Mouse (Mus musculus): ENCODE measurements around the gene Il13ra1. TPM values are rescaled to one million over a fixed set of nuclear protein-coding genes. Genes with fewer than 3 reads are reported as not detected.

Il13ra1 gene
- polyA plus RNA-seq (2014; fragmentation: Nextera tagmentation; extraction: Ambion mirVana) = 3.4 and 3.8 TPM in 2 replicates

DNA sequence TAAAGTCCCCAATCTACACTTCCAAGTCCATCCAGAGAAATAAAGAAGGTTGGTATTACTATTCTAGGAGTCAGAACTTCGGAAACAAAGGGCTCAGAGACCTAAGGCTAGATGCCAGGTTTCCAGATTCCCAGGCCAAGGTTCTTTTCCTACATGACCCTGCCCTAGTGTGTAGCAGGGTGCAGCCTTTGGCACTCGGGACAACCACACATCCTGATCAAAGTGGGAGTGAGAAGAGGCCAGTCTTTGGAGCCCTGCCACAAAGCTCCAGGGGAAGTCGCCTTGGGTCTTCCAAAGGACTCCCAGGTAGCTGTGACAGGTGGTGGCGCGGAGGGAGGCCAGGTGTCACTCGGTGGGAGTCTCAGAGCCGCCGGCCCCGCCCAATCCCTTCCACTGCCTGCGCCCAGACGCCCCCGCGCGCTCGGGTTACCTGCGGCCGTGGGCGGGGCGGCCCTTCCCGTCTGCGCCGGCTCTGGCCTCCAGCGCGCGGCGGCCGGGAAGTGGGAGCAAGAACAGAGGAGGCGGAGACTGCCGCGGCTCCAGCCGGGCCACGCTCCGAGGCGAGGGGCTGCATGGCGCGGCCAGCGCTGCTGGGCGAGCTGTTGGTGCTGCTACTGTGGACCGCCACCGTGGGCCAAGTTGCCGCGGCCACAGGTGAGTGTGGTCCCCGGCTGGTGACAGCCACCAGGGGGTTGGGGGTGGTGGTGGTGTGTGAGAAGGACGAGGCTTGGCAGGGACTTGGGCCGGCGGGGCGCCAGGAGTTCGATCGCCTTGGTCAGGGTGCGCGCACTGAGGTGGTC lies at the start of gene Il13ra1:
Gene Il13ra1 (plus strand): TSS at position 489 of the 800 bp plus-strand sequence.
- peak within 1 kb of the TSS; percentile 67 for H3K4me2 ChIP-seq (ENCODE audit: low read depth, low read length, severe bottlenecking)
- H3K9me3 ChIP-seq (ENCODE audit: control insufficient read depth, low read length) = no peaks in the 10 kb centered on the region
- no peak within 1 kb of the TSS for H3K27ac ChIP-seq (ENCODE audit: low read depth, low read length)
- WGBS = 19% methylated on average over 44 of the region's 51 CpGs
- peak within 1 kb of the TSS; percentile 47 for H3K9ac ChIP-seq (ENCODE audit: low read length)
- H3K4me1 ChIP-seq (replicated peaks; ENCODE audit: control insufficient read depth, insufficient read depth, low read length) = no peaks in the 10 kb centered on the region
- H3K4me3 ChIP-seq (ENCODE audit: low read depth, low read length) = peak within 1 kb of the TSS; percentile 40
- DNase-seq (ENCODE audit: low spot score) = peak; percentile 61
- H3K27me3 ChIP-seq (ENCODE audit: control insufficient read depth, insufficient read depth, low read length) = no peaks in the 10 kb centered on the region
- peak; percentile 39; the same call in 1 of the 2 replicates for ATAC-seq (replicated peaks; ENCODE audit: low FRiP score)
- H3K36me3 ChIP-seq (ENCODE audit: control insufficient read depth, insufficient read depth, low read length) = no peaks in the 10 kb centered on the region

- no peak overlapping the region for H3K4me2 ChIP-seq (ENCODE audit: low read depth, low read length, severe bottlenecking)
- H3K9ac ChIP-seq (ENCODE audit: low read length) = no peak overlapping the region
- no peak for ATAC-seq (replicated peaks; ENCODE audit: low FRiP score)
- H3K4me3 ChIP-seq (ENCODE audit: low read depth, low read length) = no peak overlapping the region
- no peaks in the 10 kb centered on the region for H3K27me3 ChIP-seq (ENCODE audit: control insufficient read depth, insufficient read depth, low read length)
- WGBS = 82% methylated on average over 2 of the region's 2 CpGs
- no peaks in the 10 kb centered on the region for H3K9me3 ChIP-seq (ENCODE audit: control insufficient read depth, low read length)
- H3K36me3 ChIP-seq (ENCODE audit: control insufficient read depth, insufficient read depth, low read length) = no peaks in the 10 kb centered on the region
- H3K27ac ChIP-seq (ENCODE audit: low read depth, low read length) = no peak overlapping the region
- DNase-seq (ENCODE audit: low spot score) = no peak
- no peaks in the 10 kb centered on the region for H3K4me1 ChIP-seq (replicated peaks; ENCODE audit: control insufficient read depth, insufficient read depth, low read length)
Observed at GRCm38 (mm10) chrX:36073997-36074396, 37.9 kb upstream of the Il13ra1 start.

DNA sequence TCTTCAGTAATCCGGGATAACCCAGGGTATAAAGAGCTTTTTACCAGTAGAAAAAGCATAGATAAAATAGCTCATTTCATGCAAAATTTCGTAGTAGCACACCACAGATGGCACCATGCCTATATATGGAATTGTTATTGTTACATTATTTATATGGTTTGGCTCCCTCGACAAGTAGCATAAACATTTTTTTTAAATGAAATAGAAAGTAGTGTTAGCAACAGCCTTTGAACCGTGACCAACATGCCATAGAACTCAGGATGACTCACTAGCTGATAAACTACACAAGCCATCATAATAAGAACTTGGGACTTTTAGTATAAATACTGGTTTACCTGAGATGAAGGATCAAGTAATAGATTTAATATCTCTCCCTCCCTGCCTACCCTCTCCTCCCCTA lies 34.7 kb upstream of the Il13ra1 start:
- 83% methylated on average over 4 of the region's 4 CpGs for WGBS
- H3K9ac ChIP-seq (ENCODE audit: low read length) = no peak overlapping the region

DNA sequence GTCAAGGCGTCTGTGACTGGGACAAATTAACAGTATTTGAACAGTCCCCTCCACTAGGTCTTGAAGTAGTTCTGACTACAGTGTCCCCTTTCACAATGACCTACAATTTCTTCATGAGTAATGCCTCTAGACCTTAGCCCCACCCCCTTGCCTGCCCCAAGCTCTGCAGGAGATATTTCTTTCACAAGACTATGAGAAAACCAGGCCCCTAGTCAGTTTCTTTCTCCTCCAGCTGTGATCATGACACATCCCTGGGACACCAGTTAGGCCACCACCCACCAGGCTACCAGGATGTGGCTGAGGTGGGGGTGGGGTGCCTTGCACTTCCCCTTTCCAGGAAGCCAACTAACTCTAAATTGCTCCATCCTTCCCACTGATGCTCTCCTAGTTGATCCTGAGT lies 29.0 kb upstream of the Il13ra1 start:
- Histone ChIP-seq H3K27me3 (ENCODE audit: control insufficient read depth, insufficient read depth, low read length) (no peaks in the 10 kb centered on the region), H3K4me3 (ENCODE audit: low read depth, low read length) (no peak overlapping the region), H3K27ac (ENCODE audit: low read depth, low read length) (no peak overlapping the region), H3K9ac (ENCODE audit: low read length) (no peak overlapping the region), H3K4me1 (replicated peaks; ENCODE audit: control insufficient read depth, insufficient read depth, low read length) (no peaks in the 10 kb centered on the region), H3K9me3 (ENCODE audit: control insufficient read depth, low read length) (no peaks in the 10 kb centered on the region), H3K4me2 (ENCODE audit: low read depth, low read length, severe bottlenecking) (no peak overlapping the region), H3K36me3 (ENCODE audit: control insufficient read depth, insufficient read depth, low read length) (no peaks in the 10 kb centered on the region)
- whole genome bisulfite sequencing = 79% methylated on average over 1 of the region's 1 CpGs
- ATAC-seq (replicated peaks; ENCODE audit: low FRiP score) = no peak
- no peak for DNase-seq (ENCODE audit: low spot score)

More for the DNA sequence above, 34.7 kb upstream of the Il13ra1 start:
- Histone ChIP-seq H3K4me2 (ENCODE audit: low read depth, low read length, severe bottlenecking) (no peak overlapping the region), H3K4me1 (replicated peaks; ENCODE audit: control insufficient read depth, insufficient read depth, low read length) (no peaks in the 10 kb centered on the region), H3K27me3 (ENCODE audit: control insufficient read depth, insufficient read depth, low read length) (no peaks in the 10 kb centered on the region), H3K9me3 (ENCODE audit: control insufficient read depth, low read length) (no peaks in the 10 kb centered on the region), H3K27ac (ENCODE audit: low read depth, low read length) (no peak overlapping the region), H3K36me3 (ENCODE audit: control insufficient read depth, insufficient read depth, low read length) (no peaks in the 10 kb centered on the region), H3K4me3 (ENCODE audit: low read depth, low read length) (no peak overlapping the region)
- DNase-seq (ENCODE audit: low spot score) (no peak), ATAC-seq (replicated peaks; ENCODE audit: low FRiP score) (no peak)

DNA sequence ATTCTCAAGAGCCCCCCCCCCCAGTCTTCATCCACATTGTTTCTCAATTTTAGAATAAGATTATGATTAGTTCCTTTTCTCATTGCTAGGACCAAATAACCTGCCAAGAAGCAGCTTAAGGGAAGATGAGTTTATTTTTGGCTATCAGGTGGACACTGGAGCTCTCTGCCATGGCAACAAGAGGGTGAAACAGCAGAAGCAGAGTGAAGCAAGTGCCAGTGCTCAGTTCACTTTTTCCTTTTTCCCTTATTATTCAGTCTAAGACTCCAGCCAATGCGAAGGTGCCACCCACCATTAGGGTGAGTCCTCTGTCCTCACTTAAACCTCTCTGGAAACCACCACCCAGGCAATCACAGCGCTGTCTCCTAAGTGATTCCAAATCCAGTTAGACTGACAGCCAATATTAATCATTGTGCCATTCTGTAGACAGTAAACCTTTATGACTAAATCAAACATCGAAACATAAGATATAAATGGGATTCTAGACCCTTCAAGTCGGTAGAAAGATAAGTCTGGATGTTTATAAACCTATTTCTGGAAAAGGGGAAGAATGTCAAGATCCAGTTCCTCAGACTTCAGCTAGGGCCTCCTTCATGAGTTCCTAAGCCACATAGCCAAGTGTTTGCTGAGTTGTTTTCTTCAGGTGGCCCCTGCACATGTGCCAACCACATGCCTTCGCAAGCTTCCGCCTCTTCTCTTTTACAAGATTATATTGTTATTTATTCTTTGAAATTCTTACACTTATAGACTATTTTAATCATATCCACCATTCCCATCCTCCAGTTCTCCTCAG lies 23.2 kb upstream of the Il13ra1 start:
- ATAC-seq (replicated peaks; ENCODE audit: low FRiP score) (no peak), DNase-seq (ENCODE audit: low spot score) (no peak)
- no peaks in the 10 kb centered on the region for H3K9me3 ChIP-seq (ENCODE audit: control insufficient read depth, low read length)
- no peak overlapping the region for H3K27ac ChIP-seq (ENCODE audit: low read depth, low read length)
- no peaks in the 10 kb centered on the region for H3K27me3 ChIP-seq (ENCODE audit: control insufficient read depth, insufficient read depth, low read length)
- WGBS = 89% methylated on average over 6 of the region's 6 CpGs
- no peak overlapping the region for H3K9ac ChIP-seq (ENCODE audit: low read length)
- no peak overlapping the region for H3K4me2 ChIP-seq (ENCODE audit: low read depth, low read length, severe bottlenecking)
- no peaks in the 10 kb centered on the region for H3K36me3 ChIP-seq (ENCODE audit: control insufficient read depth, insufficient read depth, low read length)
- no peak overlapping the region for H3K4me3 ChIP-seq (ENCODE audit: low read depth, low read length)
- H3K4me1 ChIP-seq (replicated peaks; ENCODE audit: control insufficient read depth, insufficient read depth, low read length) = no peaks in the 10 kb centered on the region

GRCm38 (mm10) chrX:36100883-36101282 lies 11.0 kb upstream of the Il13ra1 start:
- DNase-seq (ENCODE audit: low spot score) (no peak), ATAC-seq (replicated peaks; ENCODE audit: low FRiP score) (no peak)
- no peaks in the 10 kb centered on the region for H3K36me3 ChIP-seq (ENCODE audit: control insufficient read depth, insufficient read depth, low read length)
- H3K9me3 ChIP-seq (ENCODE audit: control insufficient read depth, low read length) = no peaks in the 10 kb centered on the region
- H3K9ac ChIP-seq (ENCODE audit: low read length) = no peak overlapping the region
- no peak overlapping the region for H3K4me2 ChIP-seq (ENCODE audit: low read depth, low read length, severe bottlenecking)
- H3K27ac ChIP-seq (ENCODE audit: low read depth, low read length) = no peak overlapping the region
- H3K4me3 ChIP-seq (ENCODE audit: low read depth, low read length) = no peak overlapping the region
- no peaks in the 10 kb centered on the region for H3K4me1 ChIP-seq (replicated peaks; ENCODE audit: control insufficient read depth, insufficient read depth, low read length)
- WGBS = 100% methylated on average over 1 of the region's 1 CpGs
- H3K27me3 ChIP-seq (ENCODE audit: control insufficient read depth, insufficient read depth, low read length) = no peaks in the 10 kb centered on the region

GRCm38 (mm10) chrX:36101318-36101717 lies 10.6 kb upstream of the Il13ra1 start:
- H3K4me2 ChIP-seq (ENCODE audit: low read depth, low read length, severe bottlenecking) = no peak overlapping the region
- DNase-seq (ENCODE audit: low spot score) = no peak
- H3K9me3 ChIP-seq (ENCODE audit: control insufficient read depth, low read length) = no peaks in the 10 kb centered on the region
- WGBS = 74% methylated on average over 3 of the region's 3 CpGs
- H3K27me3 ChIP-seq (ENCODE audit: control insufficient read depth, insufficient read depth, low read length) = no peaks in the 10 kb centered on the region
- H3K27ac ChIP-seq (ENCODE audit: low read depth, low read length) = no peak overlapping the region
- H3K4me1 ChIP-seq (replicated peaks; ENCODE audit: control insufficient read depth, insufficient read depth, low read length) = no peaks in the 10 kb centered on the region
- no peaks in the 10 kb centered on the region for H3K36me3 ChIP-seq (ENCODE audit: control insufficient read depth, insufficient read depth, low read length)
- no peak for ATAC-seq (replicated peaks; ENCODE audit: low FRiP score)
- H3K4me3 ChIP-seq (ENCODE audit: low read depth, low read length) = no peak overlapping the region
- no peak overlapping the region for H3K9ac ChIP-seq (ENCODE audit: low read length)

DNA sequence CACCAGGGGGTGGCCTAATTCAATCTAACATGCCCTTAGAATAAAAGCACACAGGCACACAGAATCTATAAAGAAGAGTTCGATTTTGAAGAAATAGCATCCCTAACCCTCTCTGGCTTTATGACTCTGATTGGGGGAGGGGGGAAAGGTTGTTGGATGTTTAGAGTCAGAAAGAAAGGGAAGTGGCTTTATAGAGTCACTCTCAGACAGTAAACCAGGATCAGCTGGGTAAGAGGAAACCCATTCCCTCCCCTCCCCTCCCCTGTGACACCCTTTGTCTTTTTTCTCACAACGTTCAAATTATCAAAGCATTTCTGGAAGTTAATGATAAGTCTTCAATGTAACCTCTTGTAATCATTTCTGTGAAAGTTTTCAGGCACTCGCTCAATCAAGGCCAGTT lies 3.3 kb upstream of the Il13ra1 start:
- H3K27ac ChIP-seq (ENCODE audit: low read depth, low read length) = no peak overlapping the region
- H3K4me3 ChIP-seq (ENCODE audit: low read depth, low read length) = no peak overlapping the region
- no peak overlapping the region for H3K4me2 ChIP-seq (ENCODE audit: low read depth, low read length, severe bottlenecking)
- no peaks in the 10 kb centered on the region for H3K9me3 ChIP-seq (ENCODE audit: control insufficient read depth, low read length)
- H3K27me3 ChIP-seq (ENCODE audit: control insufficient read depth, insufficient read depth, low read length) = no peaks in the 10 kb centered on the region
- ATAC-seq (replicated peaks; ENCODE audit: low FRiP score) (no peak), DNase-seq (ENCODE audit: low spot score) (no peak)
- no peak overlapping the region for H3K9ac ChIP-seq (ENCODE audit: low read length)
- WGBS = 60% methylated on average over 3 of the region's 3 CpGs
- no peaks in the 10 kb centered on the region for H3K36me3 ChIP-seq (ENCODE audit: control insufficient read depth, insufficient read depth, low read length)
- no peaks in the 10 kb centered on the region for H3K4me1 ChIP-seq (replicated peaks; ENCODE audit: control insufficient read depth, insufficient read depth, low read length)

Data from forebrain, embryonic 11.5 days (tissue).